Mouse (Mus musculus): ENCODE data around the gene Lcn4.

- TF ChIP-seq TAL1 (conservative IDR thresholded peaks at IDR 0.05; ENCODE audit: low read depth, low read length) (no peak), CTCF (IDR thresholded peaks at IDR 0.05; ENCODE audit: low read depth, low read length) (no peak), GATA1 (IDR thresholded peaks at IDR 0.05; ENCODE audit: borderline replicate concordance, low read length) (no peak), POLR2AphosphoS5 (IDR thresholded peaks at IDR 0.05; ENCODE audit: insufficient replicate concordance, low read depth, low read length) (no peak)
Measured at GRCm38 (mm10) chr2:26662509-26662882, 8.6 kb downstream of the Lcn4 start.

Data from G1E (cell line).